Comparison of ENCODE assay signal across 14 mouse cellular contexts in the genomic region with DNA sequence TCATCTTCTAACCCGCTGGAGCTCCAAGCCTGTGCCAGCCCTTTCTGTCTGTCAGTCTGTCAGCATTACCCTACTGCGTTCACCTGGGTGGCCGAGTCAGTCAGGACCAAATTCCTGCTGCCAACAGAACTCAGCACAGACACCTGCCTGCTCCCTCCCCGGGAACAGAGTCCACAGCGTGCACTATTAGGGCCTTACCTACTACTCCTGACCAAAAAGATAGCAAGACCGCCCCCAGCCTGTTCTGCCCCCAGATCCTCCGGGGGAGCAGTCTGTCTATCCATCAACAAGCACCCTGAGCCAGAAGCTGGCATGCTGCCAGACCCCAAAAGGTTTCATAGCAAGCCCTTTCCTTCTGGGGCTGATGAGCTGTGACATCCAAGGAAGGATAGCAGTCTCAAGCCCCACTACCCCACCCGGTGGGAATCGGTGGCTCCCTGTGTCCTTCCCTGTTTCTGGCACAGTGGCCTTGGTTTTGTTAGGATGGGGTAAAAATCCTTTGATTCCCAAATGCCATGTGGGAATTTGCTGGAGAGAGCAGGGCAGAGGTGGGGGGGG. TPM values are rescaled to one million over a fixed set of nuclear protein-coding genes. Genes with fewer than 3 reads are reported as not detected.
DNase-seq lines count a peak whose midpoint lies in the region; ATAC-seq lines count a peak whose summit lies in the region.
"Had no signal": no experiment of that assay in that cellular context is flagged by ENCODE, and none has a peak within 500 bp of the region (broad histone marks: within the 10 kb centered on the region; RNA-seq: fewer than 3 reads in every experiment).

No protein-coding gene starts in this region.

- no peak overlapping the region for H3K27ac ChIP-seq in forebrain, embryonic 14.5 days (ENCODE audit: low read depth, low read length)
- no peak overlapping the region for H3K27ac ChIP-seq in forebrain, embryonic 11.5 days (ENCODE audit: low read depth, low read length)
- H3K27ac ChIP-seq in intestine, embryonic 16.5 days (ENCODE audit: low read length), result no peak overlapping the region
- no peak overlapping the region for H3K27ac ChIP-seq in intestine, embryonic 15.5 days
- H3K27ac ChIP-seq: kidney, postnatal 0 days had no signal

- H3K9ac ChIP-seq in forebrain, embryonic 14.5 days (ENCODE audit: low read length), result no peak overlapping the region
- H3K9ac ChIP-seq in forebrain, embryonic 11.5 days (ENCODE audit: low read length), result no peak overlapping the region
- no peak overlapping the region for H3K9ac ChIP-seq in intestine, embryonic 16.5 days (ENCODE audit: low read depth, low read length)
- no peak overlapping the region for H3K9ac ChIP-seq in intestine, embryonic 15.5 days

- ATAC-seq in forebrain, embryonic 14.5 days, result 0 out of 2 replicates have a peak, but pooled peaks have one; percentile 48
- ATAC-seq in forebrain, embryonic 11.5 days (replicated peaks; ENCODE audit: low FRiP score), result no peak
- 0 out of 2 replicates have a peak, but pooled peaks have one; percentile 16 for ATAC-seq in intestine, embryonic 16.5 days
- no peak for ATAC-seq in intestine, embryonic 15.5 days

- DNase-seq in forebrain, embryonic 14.5 days (ENCODE audit: low spot score), result peak; percentile 44
- no peak for DNase-seq in forebrain, embryonic 11.5 days (ENCODE audit: low spot score)
- peak; percentile 38 for DNase-seq in right cerebral cortex, postnatal 4 days
- no peak for DNase-seq in right cerebral cortex, postnatal 14 days
- DNase-seq in ovary, postnatal 14 days (ENCODE audit: low spot score), result no peak
- DNase-seq: adrenal gland, postnatal 25 days; cerebellum, adult 11 months; lung, adult 18-20 months; thymus, postnatal 14 days had no signal

- H3K36me3 ChIP-seq in forebrain, embryonic 14.5 days (ENCODE audit: control insufficient read depth, insufficient read depth, low read length), result no peaks in the 10 kb centered on the region
- H3K36me3 ChIP-seq in forebrain, embryonic 11.5 days (ENCODE audit: control insufficient read depth, insufficient read depth, low read length), result no peaks in the 10 kb centered on the region
- H3K36me3 ChIP-seq in intestine, embryonic 16.5 days (ENCODE audit: control insufficient read depth, insufficient read depth, low read length), result no peaks in the 10 kb centered on the region
- no peaks in the 10 kb centered on the region for H3K36me3 ChIP-seq in intestine, embryonic 15.5 days
- H3K36me3 ChIP-seq: G1E had no signal

- whole genome bisulfite sequencing in forebrain, embryonic 14.5 days, result 61% methylated on average over 9 of the region's 9 CpGs
- 69% methylated on average over 9 of the region's 9 CpGs for WGBS in forebrain, embryonic 11.5 days
- 63% methylated on average over 9 of the region's 9 CpGs for WGBS in intestine, embryonic 16.5 days
- 63% methylated on average over 9 of the region's 9 CpGs for WGBS in intestine, embryonic 15.5 days

- H3K4me3 ChIP-seq in forebrain, embryonic 14.5 days (ENCODE audit: low read depth, low read length), result no peak overlapping the region
- no peak overlapping the region for H3K4me3 ChIP-seq in forebrain, embryonic 11.5 days (ENCODE audit: low read depth, low read length)
- H3K4me3 ChIP-seq in intestine, embryonic 16.5 days (ENCODE audit: low read length), result no peak overlapping the region
- no peak overlapping the region for H3K4me3 ChIP-seq in intestine, embryonic 15.5 days (replicated peaks)

- H3K9me3 ChIP-seq in forebrain, embryonic 14.5 days (replicated peaks; ENCODE audit: control insufficient read depth, low read length), result no peaks in the 10 kb centered on the region
- H3K9me3 ChIP-seq in forebrain, embryonic 11.5 days (ENCODE audit: control insufficient read depth, low read length), result no peaks in the 10 kb centered on the region
- no peaks in the 10 kb centered on the region; the same call in 1 of the 2 replicates for H3K9me3 ChIP-seq in intestine, embryonic 16.5 days (ENCODE audit: control insufficient read depth, low read length)
- H3K9me3 ChIP-seq in intestine, embryonic 15.5 days, result no peaks in the 10 kb centered on the region

- no peaks in the 10 kb centered on the region for H3K27me3 ChIP-seq in forebrain, embryonic 14.5 days (replicated peaks; ENCODE audit: control insufficient read depth, insufficient read depth, low read length)
- H3K27me3 ChIP-seq in forebrain, embryonic 11.5 days (ENCODE audit: control insufficient read depth, insufficient read depth, low read length), result no peaks in the 10 kb centered on the region
- H3K27me3 ChIP-seq in intestine, embryonic 16.5 days (replicated peaks; ENCODE audit: control insufficient read depth, insufficient read depth, low read length), result no peaks in the 10 kb centered on the region
- no peaks in the 10 kb centered on the region for H3K27me3 ChIP-seq in intestine, embryonic 15.5 days (replicated peaks)

- no peaks in the 10 kb centered on the region for H3K4me1 ChIP-seq in forebrain, embryonic 14.5 days (ENCODE audit: control insufficient read depth, insufficient read depth, low read length)
- H3K4me1 ChIP-seq in forebrain, embryonic 11.5 days (replicated peaks; ENCODE audit: control insufficient read depth, insufficient read depth, low read length), result no peaks in the 10 kb centered on the region
- H3K4me1 ChIP-seq in intestine, embryonic 16.5 days (ENCODE audit: control insufficient read depth, insufficient read depth, low read length), result no peaks in the 10 kb centered on the region
- peaks cover 6% of the 10 kb centered on the region; the same call in 1 of the 2 replicates for H3K4me1 ChIP-seq in intestine, embryonic 15.5 days (replicated peaks)

- no peak overlapping the region for H3K4me2 ChIP-seq in forebrain, embryonic 14.5 days (ENCODE audit: low read length)
- no peak overlapping the region for H3K4me2 ChIP-seq in forebrain, embryonic 11.5 days (ENCODE audit: low read depth, low read length, severe bottlenecking)
- H3K4me2 ChIP-seq in intestine, embryonic 16.5 days (ENCODE audit: low read depth, low read length), result no peak overlapping the region
- no peak overlapping the region for H3K4me2 ChIP-seq in intestine, embryonic 15.5 days (replicated peaks)

RNA-seq across cellular contexts. Expression of gene Bmp7, which starts 10.1 kb away (rescaled TPM):
- 8.7 and 11.4 TPM in 2 replicates for polyA plus RNA-seq in forebrain, embryonic 14.5 days (2014; fragmentation: Nextera tagmentation; extraction: Ambion mirVana)
- 18.8 and 20.7 TPM in 2 replicates for polyA plus RNA-seq in forebrain, embryonic 11.5 days (2014; fragmentation: Nextera tagmentation; extraction: Ambion mirVana)
- 19.6 and 24.9 TPM in 2 replicates for polyA plus RNA-seq in intestine, embryonic 16.5 days (2015; fragmentation: Nextera tagmentation; extraction: Ambion mirVana)
- 17.4 and 22.4 TPM in 2 replicates for polyA plus RNA-seq in intestine, embryonic 15.5 days (2015; fragmentation: Nextera tagmentation; extraction: Ambion mirVana)
- polyA plus RNA-seq: G1E had no signal

RNA-seq across cellular contexts. Expression of gene Spo11, which starts 27.3 kb away (rescaled TPM):
- polyA plus RNA-seq in forebrain, embryonic 14.5 days (2014; fragmentation: Nextera tagmentation; extraction: Ambion mirVana), result 0.95 and 1.5 TPM in 2 replicates
- polyA plus RNA-seq in forebrain, embryonic 11.5 days (2014; fragmentation: Nextera tagmentation; extraction: Ambion mirVana), result 0.47 and 0.71 TPM in 2 replicates
- 0.04 and 0.11 TPM in 2 replicates for polyA plus RNA-seq in intestine, embryonic 16.5 days (2015; fragmentation: Nextera tagmentation; extraction: Ambion mirVana)
- polyA plus RNA-seq in intestine, embryonic 15.5 days (2015; fragmentation: Nextera tagmentation; extraction: Ambion mirVana), result 0.35 TPM in 1 of 2 replicates, not detected in the other
- polyA plus RNA-seq: C2C12, G1E had no signal

RNA-seq across cellular contexts. Expression of gene Rae1, which starts 49.7 kb away (rescaled TPM):
- 148 and 156 TPM in 2 replicates for polyA plus RNA-seq in forebrain, embryonic 14.5 days (2014; fragmentation: Nextera tagmentation; extraction: Ambion mirVana)
- 147 and 148 TPM in 2 replicates for polyA plus RNA-seq in forebrain, embryonic 11.5 days (2014; fragmentation: Nextera tagmentation; extraction: Ambion mirVana)
- 110 and 117 TPM in 2 replicates for polyA plus RNA-seq in intestine, embryonic 16.5 days (2015; fragmentation: Nextera tagmentation; extraction: Ambion mirVana)
- 123 and 131 TPM in 2 replicates for polyA plus RNA-seq in intestine, embryonic 15.5 days (2015; fragmentation: Nextera tagmentation; extraction: Ambion mirVana)

Comparison
In these comparisons a context has a peak if more than half of its experiments do, and no peak if none do; other contexts are left out.
1. ATAC-seq: peak in forebrain, embryonic 14.5 days (single experiment) and intestine, embryonic 16.5 days (single experiment); none in forebrain, embryonic 11.5 days (single experiment) and intestine, embryonic 15.5 days (single experiment).
2. DNase-seq: peak in forebrain, embryonic 14.5 days (single experiment) and right cerebral cortex, postnatal 4 days (single experiment); none in forebrain, embryonic 11.5 days (single experiment), right cerebral cortex, postnatal 14 days (single experiment) and ovary, postnatal 14 days (single experiment).